Mouse (Mus musculus) granulocyte monocyte progenitor cell, adult 5-6 weeks (primary cell): Measurements from ENCODE around the gene Hspa4l. TPM values are rescaled to one million over a fixed set of nuclear protein-coding genes. Genes with fewer than 3 reads are reported as not detected.
"Not testable (repeated sequence)": the region's sequence is repeated elsewhere in the genome, so short reads cannot be mapped to it uniquely, and the experiment has no call there.

Experiments
- ATAC-seq: replicated peaks from 2 replicates; pipeline ENCODE4 v1.8.0; 2016; ENCODE audit warnings: mild to moderate bottlenecking, moderate TSS enrichment, inconsistent platforms; ENCODE audit not compliant: poor library complexity, severe bottlenecking
- total RNA-seq, 2 experiments: library from RNA; stranded (forward) in 1 of 2; stranded (reverse) in 1 of 2; fragments of 200-712, 200-1000 nt in 1 of 2; fragments of >200 nt in 1 of 2; fragmentation: Nextera tagmentation in 1 of 2; gene quantifications; 2 replicates each; pipeline ENCODE4 v1.2.3; 2014 to 2017

Hspa4l gene
- total RNA-seq, 2 experiments from 2014 or later = 14.8 to 41.4 TPM

DNA sequence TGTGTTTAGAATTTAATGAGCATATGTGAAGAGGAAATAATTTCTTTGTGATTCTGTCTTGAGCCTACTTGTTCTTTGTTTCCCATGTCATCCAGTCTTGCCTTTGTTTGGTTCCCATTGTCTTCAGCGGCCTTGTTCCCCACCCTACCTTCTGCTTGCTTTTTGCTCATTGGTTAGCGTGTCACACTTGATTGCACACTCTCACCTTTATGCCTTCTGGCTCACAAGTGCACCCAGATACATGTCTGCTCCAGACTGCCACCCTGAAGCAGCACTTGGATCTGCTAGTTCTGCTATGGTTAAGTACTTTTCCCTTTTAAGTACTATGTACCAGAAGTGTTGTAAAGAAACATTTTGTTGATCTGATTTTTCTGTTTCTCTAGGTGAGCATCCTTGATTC is 65.6 kb downstream of the Hspa4l start:
- ATAC-seq = no peak

DNA sequence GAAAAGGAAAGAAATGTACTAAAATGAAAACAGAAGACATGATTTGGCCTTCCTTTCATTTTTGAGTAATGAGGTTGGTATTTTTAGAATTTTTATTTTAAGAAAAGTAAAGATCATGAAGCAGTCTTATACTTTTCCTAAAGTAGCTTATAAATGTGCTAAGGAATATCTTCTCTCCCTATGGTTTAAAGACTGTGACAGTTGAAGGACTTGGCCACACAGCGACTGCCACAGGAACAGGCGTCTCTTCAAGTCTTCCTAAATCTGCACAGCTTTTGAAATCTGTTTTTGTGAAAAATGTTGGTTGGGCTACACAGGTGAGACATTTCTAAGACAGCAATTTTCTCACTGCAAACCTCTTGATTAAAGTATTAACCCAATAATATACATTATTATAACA is 69.0 kb downstream of the Hspa4l start:
- no peak for ATAC-seq

DNA sequence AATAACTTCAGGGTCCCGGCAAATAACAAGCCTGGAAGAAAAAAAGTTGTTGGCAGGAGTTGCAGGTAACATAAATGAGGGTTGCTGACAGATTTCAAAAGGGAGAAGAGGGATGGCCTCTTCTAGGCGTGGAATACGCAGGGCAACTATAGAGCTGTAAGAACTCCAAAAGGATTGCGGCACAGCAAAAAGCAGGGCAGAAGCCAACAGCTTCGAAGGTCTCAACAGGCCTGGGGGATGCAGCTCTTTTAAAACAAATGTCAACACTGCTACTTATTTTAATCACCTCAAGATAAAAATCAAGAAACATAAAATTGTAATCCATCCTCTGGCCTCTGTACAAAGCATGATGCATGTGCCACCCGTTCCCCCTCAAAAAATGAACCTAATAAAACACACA is 101.2 kb downstream of the Hspa4l start:
- ATAC-seq = not testable (repeated sequence)

Other genes starting within 250 kb of the Hspa4l start
- gene Intu, start 213.2 kb upstream of the Hspa4l start, total RNA-seq (2014; fragmentation: Nextera tagmentation) = 1.6 and 3.2 TPM in 2 replicates
- 2.5 and 4.6 TPM in 2 replicates for gene Intu, start 213.2 kb upstream of the Hspa4l start, total RNA-seq (2017)
- not detected in 2 replicates for gene Slc25a31, start 35.6 kb upstream of the Hspa4l start, total RNA-seq (2014; fragmentation: Nextera tagmentation)
- gene Slc25a31, start 35.6 kb upstream of the Hspa4l start, total RNA-seq (2017) = not detected in 2 replicates
- gene Plk4, start 55.5 kb downstream of the Hspa4l start, total RNA-seq (2014; fragmentation: Nextera tagmentation) = 24.9 and 48.1 TPM in 2 replicates
- 85.3 and 87.9 TPM in 2 replicates for gene Plk4, start 55.5 kb downstream of the Hspa4l start, total RNA-seq (2017)
- gene Mfsd8, start 102.4 kb downstream of the Hspa4l start, total RNA-seq (2014; fragmentation: Nextera tagmentation) = 15.3 and 21.9 TPM in 2 replicates
- gene Mfsd8, start 102.4 kb downstream of the Hspa4l start, total RNA-seq (2017) = 3.0 and 6.1 TPM in 2 replicates
- 5.7 and 10.3 TPM in 2 replicates for gene Abhd18, start 102.5 kb downstream of the Hspa4l start, total RNA-seq (2014; fragmentation: Nextera tagmentation)
- 4.8 and 9.4 TPM in 2 replicates for gene Abhd18, start 102.5 kb downstream of the Hspa4l start, total RNA-seq (2017)
- not detected in 2 replicates for gene 1700034I23Rik, start 158.0 kb downstream of the Hspa4l start, total RNA-seq (2014; fragmentation: Nextera tagmentation)
- not detected in 2 replicates for gene 1700034I23Rik, start 158.0 kb downstream of the Hspa4l start, total RNA-seq (2017)
- 11.6 and 15.9 TPM in 2 replicates for gene Larp1b, start 205.3 kb downstream of the Hspa4l start, total RNA-seq (2014; fragmentation: Nextera tagmentation)
- 23.7 and 33.1 TPM in 2 replicates for gene Larp1b, start 205.3 kb downstream of the Hspa4l start, total RNA-seq (2017)